Mouse (Mus musculus): ENCODE results near the gene Atp9a.

The Atp9a gene

DNA sequence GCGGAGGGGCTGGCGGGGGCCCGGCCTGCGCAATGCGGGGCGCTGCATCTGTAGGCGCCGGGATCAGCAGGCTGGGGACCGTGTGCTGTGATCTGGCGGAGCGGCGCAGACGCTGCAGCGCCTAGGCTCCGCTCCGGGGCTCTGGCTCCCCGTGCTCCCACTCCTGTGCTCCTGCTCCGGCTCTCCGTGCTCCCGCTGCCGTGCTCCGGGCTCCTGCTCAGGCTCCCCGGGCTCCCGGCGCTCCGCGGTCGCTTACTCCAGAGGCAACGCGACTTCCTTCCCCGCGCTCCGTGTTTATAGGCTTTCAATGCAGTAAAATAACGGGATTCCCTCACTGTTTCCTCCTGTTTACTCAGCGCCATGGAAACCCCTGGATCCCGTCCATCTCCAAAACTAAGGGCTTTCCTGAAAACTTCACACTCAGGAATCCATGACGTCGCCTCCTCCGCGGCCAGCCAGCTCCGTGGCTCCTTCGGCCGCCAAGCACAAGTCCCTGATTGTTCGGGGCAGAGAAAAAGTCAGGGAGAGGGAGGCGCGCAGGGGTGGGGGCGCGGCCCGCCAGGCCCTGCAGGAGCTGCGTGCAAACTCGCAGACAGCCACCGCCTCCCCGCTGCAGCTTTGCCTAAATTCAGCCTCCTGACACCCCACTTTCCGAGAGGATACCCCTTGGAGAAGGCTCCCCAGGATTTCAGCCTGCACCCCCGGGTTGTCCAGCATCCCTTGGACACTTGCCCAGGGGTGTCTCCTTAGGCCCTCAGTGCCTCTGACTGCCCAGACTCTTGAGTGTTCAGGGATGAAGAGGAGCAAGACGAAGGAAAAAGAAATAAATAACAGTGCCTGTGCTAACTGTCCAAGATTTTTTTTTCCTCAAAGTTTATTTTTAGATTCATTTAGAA is 140.5 kb downstream of the Atp9a start, which contains the start of gene Nfatc2:
TSS of gene Nfatc2 (minus strand) at position 167 of the 896 bp plus-strand sequence.
- DNase-seq (ENCODE audit: low read depth, low spot score), result no peak

DNA sequence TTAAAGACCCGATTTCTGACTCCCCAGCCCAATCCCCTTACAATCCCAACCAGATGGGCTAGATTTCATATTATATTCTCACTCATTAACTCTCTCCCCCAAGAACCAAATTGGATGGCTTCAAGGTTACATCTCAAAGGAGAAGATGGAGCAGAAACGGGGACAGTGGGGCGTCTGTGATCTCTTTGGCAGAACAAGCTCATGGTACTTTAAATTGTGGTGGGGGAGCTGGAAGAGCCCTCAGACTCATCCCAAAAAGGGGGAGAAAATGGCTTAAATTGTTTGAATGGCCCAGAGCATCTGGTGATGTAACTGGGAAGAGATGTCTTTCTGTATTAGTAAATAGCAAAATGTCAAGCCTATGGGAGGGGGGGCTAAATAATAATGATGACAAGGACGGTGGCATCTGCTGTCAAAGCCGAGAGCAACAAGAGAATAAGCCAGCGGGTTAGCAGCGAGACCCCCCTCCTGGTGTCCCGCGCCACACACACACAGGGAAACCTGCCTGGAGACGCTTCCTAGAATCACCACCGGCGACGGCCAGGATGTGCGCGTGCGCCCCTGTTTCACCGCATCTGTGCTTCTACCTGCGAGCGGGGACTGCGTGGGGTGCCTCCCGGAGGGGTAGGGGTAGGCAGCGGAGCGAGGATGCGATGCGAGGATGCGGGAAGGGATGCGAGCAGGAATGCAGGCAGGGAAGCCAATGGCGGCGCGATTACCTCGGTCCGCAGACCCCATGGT is 141.3 kb downstream of the Atp9a start:
- DNase-seq (ENCODE audit: low read depth, low spot score), result no peak

DNA sequence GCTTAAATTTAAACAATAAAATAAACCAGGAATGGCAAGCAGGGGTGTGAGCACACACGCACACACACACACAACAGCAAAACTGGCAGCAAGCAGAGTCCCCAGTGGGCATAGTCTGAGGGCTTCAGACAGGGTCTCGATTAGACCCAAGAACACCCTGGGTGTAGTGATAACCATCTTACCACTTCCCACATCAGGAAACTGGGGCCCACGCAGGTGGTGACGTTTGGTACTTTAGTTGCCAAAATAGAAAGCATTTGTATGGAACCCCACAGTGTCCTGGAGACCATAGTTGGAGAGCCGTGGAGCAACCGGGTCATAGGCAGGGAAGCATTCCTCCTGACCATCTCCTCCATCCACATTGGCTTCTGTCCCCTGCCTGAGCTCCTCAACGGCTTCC is 146.5 kb downstream of the Atp9a start:
- no peak for DNase-seq (ENCODE audit: low read depth, low spot score)

DNA sequence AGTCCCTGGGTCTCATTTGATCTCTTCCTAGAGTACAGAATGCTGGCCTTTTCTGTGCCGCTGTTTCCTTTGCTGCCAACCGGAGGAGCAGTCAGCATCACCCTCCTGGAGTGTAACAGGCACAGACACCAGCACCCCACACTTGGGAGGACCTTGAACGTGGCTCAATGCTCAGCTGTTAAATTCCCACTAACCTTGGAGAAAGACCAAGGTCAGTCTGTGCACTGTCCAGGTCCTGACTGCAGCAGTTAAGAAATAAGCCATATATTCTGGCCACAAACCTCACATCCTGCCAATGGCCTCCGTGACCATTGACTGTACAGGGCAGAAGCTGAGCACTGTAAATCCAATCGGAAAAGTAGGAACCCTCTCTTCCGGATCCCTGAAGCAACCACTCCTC is 148.5 kb downstream of the Atp9a start:
- no peak for DNase-seq (ENCODE audit: low read depth, low spot score)

DNA sequence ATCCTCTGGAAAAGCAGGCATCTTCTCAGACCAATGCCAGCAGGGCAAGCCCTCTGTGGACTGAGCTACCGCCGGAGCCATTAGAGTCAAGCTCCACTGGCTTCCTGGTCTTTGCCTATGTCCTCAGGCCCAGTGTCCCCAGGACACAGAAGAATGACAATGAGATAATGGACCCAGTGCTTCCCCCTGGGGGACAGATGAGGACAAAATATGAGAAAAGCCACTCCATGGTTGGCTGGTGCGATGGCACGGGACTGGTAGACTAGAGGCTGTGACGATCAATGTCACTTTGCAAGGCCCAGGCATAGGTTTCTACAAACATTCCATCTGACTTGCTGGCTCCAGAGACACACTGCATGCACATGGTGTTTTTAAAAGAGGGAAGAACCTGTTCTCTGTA is 149.2 kb downstream of the Atp9a start:
- DNase-seq (ENCODE audit: low read depth, low spot score), result no peak

DNA sequence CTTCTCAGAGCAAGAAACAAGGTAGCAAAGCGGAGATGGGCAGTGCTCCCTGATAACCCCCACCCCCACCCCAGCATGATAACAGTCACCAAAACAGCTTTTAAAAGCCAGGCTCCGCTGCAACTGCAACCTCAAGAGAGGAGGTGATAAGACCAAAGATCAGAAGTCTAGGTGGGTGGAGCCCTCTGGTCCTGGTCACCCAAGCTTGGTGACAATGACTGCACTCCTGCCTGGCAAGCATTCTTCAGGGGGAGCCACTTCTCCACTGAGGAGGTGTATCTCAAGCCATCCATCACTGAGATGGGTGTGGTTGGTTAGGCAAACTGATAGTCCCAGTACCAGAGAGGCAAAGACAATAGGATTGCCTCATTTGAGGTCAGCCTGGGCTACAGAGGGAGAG is 151.1 kb downstream of the Atp9a start:
- DNase-seq (ENCODE audit: low read depth, low spot score), result no peak

DNA sequence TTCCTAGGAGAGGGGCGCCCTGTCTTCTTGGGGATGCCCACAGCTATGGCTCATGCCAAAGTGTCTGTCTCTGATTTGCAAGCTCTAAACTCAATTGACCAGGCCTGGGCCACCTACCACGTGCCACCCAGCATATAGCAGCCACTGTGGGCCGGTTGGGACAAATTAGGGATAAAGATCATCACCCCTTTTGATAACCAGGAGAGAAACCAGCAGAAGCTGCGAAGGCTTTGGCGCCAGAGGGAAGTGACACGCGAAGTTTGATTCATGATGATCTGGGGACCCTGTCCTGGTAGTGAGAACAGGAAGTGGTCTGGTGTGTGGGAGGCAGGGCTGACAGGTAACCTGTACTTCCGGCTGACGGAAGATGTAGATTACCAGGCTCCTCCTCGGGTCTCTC is 151.7 kb downstream of the Atp9a start:
- DNase-seq (ENCODE audit: low read depth, low spot score), result no peak

DNA sequence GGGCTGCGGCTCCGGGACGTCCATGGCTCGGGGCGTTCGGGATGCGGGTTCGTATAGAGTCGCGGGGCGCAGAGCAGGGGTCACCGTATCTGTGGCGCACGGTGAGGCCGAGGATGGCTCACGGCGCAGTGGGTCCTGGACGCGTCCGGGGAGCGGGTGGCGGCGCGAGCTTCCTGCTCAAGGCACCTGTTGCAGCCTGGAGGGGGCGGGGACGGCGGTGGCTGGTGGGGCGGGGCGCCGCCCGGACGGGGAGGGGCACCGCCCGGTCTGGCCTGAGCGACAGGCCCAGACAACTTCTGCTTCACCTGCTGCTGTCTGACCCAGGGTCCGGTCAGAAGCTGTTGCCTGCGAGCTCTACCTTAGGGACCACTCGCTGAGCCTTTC is 152.0 kb downstream of the Atp9a start:
- DNase-seq (ENCODE audit: low read depth, low spot score), result no peak

DNA sequence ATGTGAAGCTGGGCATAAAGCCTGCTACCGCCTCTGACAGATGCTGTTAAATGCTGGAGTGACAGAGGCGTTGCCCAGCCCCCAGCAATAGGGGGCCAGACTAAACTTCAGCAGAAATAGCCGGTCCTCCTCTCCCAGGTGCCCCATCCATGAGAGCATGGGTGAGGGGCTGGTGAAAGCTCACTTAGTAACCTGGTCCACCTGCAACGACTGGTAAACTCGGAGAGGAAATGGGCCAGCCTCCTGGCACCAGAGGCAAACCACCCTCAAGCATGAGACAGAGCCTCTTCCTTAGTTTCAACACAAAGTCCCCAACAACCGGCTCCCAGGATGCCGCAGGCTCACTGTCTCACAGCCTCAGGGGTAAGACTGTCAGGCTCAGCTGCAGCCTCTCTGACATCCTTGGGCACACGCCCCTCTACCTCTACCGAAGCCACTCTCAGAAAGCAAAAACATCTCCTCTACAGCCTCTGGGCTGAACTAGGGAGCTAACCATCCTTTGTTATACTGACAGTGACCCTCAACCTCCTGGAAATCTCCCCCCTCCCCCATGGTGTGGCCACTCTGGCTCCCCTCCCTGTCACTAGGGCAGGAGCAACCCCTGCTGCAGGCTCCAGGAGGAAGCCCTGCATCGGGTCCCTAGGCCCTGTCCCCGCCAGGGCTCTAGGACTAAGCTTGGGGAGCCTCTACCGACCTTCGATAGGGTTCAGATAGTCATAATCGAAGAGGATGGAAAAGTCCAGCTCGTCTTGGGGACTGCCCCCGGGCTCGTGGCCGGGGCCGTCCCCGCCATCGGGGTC is 152.6 kb downstream of the Atp9a start:
- DNase-seq (ENCODE audit: low read depth, low spot score), result no peak

DNA sequence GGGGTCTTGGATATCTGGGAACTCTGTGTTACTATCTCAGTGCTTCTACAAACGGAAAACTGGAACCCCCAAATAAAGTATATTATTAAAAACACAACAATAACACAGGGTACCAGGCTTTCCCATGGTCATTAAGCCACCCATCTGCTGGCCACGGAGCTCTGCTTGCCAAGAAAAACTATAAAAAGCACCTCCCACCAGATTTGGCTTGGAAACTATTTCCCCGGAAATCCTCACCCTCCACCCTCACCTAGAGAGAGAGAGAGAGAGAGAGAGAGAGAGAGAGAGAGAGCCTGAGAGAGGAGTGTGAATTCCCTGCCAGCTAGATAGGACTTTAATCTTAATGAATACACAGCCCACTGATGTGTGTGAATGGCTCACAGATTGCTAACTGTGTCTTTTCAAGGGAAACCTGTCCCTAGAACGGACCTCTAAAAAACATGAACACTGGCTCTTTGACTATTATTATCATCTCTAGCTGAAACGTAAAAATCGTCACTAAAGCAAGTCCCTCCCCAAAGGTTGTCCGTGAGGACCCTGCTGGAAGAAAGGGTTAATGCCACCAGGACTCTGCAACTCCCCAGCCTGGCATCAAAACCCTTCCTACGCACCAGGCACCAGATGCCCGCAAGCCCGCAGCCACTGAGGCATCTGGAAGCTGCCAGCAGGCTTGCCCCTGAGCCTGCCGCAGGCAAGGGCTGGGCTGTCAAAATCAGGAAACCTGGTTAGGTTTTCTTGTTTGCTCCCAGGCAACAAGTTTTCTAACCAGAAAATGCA is 153.4 kb downstream of the Atp9a start:
- DNase-seq (ENCODE audit: low read depth, low spot score), result no peak

DNA sequence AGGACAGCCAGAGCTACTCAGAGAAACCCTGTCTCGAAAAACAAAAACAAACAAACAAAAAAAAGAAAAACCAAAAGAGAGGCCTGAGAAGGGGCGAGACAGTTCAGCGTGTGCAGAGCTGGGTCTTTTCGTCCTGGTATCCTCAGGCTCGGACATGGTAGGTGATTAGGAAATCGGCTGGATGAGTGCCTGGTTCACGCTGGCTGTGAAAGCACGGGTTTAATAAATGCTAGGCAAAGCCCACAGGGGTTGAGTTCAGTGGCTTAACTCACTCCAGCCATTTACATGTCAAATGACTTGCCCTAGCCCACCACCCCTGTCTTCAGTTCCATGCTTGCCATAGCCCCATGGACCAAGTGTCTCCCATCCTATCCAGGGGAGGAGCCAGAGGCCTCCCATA is 155.1 kb downstream of the Atp9a start:
- no peak for DNase-seq (ENCODE audit: low read depth, low spot score)

DNA sequence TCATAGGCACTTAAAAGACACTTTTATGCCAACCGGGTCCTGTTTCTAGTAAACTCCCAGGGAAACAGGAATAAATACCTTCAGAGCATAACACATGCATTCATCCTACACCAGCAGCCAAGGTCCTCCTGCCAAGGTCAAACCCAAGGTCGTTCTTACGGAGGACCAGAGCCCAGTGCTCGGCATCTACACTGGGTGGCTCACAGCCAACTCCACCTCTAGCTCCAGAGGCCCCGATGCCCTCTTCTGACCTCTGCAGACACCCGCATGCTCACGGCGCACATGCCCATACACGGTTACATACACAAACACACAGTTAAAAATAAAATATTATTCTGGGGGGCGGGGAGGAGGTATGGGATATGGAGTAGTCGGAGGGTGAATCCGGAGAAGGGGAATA is 155.7 kb downstream of the Atp9a start:
- no peak for DNase-seq (ENCODE audit: low read depth, low spot score)

DNA sequence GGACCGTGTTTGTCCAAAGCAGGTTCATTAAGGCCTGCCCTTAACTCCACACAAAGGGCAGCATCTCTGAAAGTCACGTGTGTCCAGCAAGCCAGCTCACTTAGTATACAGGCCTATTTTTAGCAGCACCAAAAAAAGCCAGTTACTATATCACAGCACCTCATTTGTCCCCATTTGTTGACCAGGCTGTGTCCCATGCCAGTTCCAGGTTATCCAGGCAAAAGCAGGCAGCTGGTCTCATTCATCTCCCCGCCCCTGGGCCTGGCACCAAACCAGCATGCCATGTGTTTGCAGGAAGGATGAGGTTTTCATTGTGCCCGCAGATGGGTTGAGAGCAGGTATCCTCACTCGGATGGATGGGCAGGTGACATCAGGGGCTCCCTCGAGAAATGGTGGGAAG is 157.4 kb downstream of the Atp9a start:
- no peak for DNase-seq (ENCODE audit: low read depth, low spot score)
